Mouse (Mus musculus) heart, adult 18-20 months (tissue): ENCODE measurements around the gene Ttll1. TPM values are rescaled to one million over a fixed set of nuclear protein-coding genes. Genes with fewer than 3 reads are reported as not detected.

ENCODE experiments used
- DNase-seq, 2 experiments: peaks; one replicate each; pipeline ENCODE4 v3.0.0; 2021 to 2022; ENCODE audit warnings: mixed read lengths in 1 of 2
- microRNA-seq, 2 experiments: library from miRNA; unstranded; fragments of <30 nt; microRNA quantifications; one replicate each; pipeline ENCODE4 v1.2.0; 2022
- total RNA-seq, 2 experiments: library from RNA; stranded (reverse); gene quantifications; 2 replicates each; pipeline ENCODE4 v1.2.3; 2021

Gene Ttll1
- total RNA-seq, 2 experiments from 2014 or later = 60.1 TPM

- no peak for DNase-seq
Measured at GRCm38 (mm10) chr15:83455034-83455433, 55.7 kb downstream of the Ttll1 start.

DNA sequence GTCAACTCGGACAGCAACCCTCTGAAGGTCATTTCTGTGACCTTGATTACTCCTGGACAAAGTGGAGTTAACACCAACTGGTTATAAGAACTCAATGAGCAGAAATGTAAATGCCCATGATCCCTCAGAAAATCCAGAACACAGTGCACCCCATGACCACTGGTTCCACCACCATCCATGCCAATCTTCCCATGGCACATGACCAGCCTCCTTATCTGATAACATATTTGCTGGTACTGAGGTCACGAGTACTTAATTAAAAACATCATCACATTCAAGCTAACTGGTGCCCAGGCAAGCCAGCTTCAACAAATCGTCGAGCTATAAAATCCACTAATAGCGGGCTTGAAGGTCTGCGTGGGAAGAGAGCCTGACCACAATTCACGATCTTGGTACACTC lies 56.3 kb downstream of the Ttll1 start:
- DNase-seq = no peak

GRCm38 (mm10) chr15:83453879-83454278 lies 56.8 kb downstream of the Ttll1 start:
- DNase-seq = peak in 1 of 2 experiments; percentile 81

- no peak for DNase-seq
Measured at GRCm38 (mm10) chr15:83452219-83452760, 58.4 kb downstream of the Ttll1 start.

DNA sequence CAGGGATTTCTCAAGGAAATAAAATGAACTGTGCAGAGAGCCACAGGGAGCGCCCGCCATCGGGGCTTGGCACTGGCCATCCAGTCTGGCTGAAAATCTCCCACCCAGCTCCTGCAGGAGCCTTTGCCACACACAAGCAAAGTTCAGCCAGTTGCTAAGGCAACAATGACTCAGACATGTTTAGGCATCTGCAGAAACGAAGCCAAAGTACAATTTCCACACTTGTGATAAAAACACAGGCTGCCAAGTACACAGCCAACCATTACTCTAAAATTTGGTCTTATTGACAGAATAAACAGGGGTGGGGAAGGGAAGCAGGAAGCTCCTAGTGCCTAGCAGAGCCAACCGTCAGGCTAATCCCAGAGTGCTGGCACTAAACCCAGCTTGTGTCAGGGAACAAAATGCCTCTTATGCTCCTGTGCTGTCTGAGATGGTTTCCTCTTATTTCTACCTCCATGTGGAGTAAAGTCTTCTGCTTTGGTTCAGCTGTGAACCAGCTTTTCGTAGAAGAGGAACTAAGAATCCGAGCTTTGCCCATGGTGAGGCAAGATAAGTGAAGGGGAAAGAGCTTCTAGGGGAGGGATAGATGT lies 59.0 kb downstream of the Ttll1 start:
- peak; percentile 76 to 86 for DNase-seq

DNA sequence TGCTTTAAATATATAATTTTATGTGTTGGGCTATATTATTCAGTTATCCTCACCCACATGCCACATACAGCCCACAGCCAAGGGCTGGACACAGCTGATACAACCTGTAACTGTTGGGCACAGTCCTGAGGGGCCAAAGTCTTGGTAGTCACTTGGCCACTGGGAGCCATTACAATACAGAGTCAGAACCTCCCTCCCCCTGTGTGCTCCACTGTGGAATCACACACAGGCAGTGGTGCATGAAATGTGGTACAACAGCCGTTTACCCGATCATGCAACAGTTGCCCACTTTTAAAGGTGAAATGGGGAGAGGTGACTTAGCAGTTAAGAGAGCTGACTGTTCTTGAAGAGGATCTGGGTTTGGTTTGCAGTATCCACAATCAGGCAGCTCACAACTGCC lies 60.7 kb downstream of the Ttll1 start:
- no peak for DNase-seq

DNA sequence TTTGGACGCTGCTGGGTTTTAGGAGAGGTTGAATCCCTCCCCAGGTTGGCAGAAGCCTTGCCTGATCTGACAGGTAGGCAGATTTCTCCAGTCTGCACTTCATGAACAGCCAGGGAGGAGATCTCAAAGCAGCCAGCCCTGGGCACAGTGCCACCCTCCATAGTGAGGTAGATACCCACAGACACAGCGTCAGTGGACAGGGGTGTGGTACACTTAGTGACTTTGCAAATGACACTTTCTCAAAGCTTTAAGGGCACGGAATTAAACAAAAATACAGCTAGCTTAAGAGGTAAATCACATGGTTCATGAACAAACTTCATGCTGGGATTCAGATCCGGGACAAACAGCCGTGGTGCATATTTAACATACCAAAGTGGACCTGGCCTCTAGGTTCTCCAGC lies 62.0 kb downstream of the Ttll1 start:
- no peak for DNase-seq

DNA sequence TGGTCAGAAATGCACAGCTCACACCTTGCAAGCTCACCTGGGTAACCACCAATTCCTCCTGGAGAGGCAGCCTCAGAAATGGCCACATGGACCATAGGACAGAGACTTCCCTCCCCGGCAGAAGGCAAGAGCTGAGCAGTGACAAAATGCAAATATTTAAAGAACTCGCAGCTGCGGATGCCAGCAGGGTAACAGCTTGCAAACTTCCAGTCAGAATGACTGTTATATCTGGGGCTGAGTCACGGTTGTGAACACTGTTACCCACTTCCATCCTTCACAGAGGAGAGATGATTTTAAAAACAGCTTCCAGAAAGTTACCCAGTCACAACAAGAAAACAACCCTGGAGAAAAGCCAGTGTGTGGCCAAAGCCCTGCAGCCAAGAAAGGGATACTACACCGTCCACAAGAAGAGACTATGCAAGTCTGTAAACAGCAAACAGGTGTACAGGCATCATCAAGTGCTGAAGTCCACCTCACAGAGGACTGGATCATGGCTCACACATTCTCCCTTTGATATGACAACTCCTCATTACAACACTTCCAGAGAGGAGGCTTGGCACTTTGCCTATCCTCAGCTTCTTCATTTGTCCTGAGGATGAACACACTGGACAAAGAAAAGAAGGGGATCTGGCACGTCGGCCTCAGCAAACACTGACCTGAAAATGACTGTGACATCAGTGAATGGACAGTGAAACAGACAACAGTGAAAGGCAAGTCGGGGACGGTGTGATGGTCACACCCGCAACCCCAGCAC lies 62.7 kb downstream of the Ttll1 start:
- no peak for DNase-seq

DNA sequence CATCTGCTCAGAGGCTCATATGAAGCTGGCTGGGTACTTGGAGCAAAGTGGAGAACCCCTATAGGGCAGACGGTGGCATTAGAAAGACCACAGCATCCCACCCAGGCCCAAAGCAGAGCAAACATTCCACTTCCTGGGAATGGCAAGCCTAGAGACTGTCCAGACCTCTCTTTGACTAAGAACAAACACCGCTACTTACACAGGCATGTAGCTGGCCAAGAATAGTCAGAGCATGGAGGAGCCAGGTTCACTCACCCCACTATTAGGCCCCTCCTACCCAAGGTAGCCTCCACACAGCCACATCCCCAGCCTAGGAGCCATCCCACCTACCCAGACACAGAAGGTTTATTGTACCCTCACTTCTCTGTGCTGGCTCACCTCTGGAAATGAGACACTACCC lies 64.8 kb downstream of the Ttll1 start:
- DNase-seq = no peak

GRCm38 (mm10) chr15:83445383-83445782 lies 65.3 kb downstream of the Ttll1 start:
- DNase-seq = no peak

GRCm38 (mm10) chr15:83444425-83444824 lies 66.3 kb downstream of the Ttll1 start:
- DNase-seq = peak in 1 of 2 experiments; percentile 48

DNA sequence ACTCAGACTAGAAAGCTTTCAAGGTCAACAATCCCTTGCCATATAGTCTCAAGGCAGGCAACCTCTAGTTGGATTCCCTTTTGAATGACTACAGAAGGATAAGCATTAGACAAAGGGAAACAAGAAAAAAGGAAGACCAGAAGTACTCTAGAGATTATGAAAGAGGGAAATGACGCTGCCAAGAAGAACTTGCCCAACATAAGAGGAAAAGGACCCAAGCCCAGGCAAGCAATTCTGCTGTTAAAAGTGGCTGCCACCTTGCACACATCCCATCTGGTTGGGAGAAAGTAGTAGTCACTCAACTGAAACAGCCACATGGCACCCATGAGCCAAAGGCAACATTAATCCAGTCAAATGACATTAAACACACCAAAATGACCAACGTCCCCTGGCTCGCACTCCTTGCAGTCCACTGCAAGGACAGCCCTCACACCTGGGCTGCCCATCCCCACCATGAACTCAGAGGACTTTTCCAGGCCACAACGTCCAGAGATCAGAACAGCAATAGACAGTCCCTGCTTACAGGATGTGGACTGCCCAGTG lies 68.1 kb downstream of the Ttll1 start:
- no peak for DNase-seq

- DNase-seq = no peak
Measured at GRCm38 (mm10) chr15:83440726-83441125, 70.0 kb downstream of the Ttll1 start.

DNA sequence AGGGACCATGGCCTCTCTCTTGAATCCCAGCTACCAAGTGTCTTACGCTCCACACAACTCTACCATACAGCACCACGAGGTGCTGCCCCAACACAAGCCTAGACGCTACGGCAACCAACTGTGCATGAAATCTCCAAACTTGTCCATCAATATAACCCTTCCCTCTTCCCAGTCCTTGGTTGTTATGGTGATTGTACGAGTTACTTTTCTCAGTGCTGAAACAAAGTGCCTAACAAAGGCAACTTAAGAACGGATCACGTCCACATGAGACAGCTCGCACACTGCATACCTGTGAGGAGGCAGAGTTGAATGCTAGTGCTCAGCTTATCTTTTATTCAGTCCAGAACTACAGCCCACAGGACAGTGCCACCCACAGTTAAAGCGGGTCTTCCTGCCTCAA lies 74.2 kb downstream of the Ttll1 start:
- no peak for DNase-seq

- no peak for DNase-seq
Measured at GRCm38 (mm10) chr15:83435324-83436090, 75.2 kb downstream of the Ttll1 start.

GRCm38 (mm10) chr15:83434692-83435091 lies 76.0 kb downstream of the Ttll1 start:
- no peak for DNase-seq

Small RNA genes lying within 50 kb of the gene (microRNA-seq; reads per million reads assigned to microRNA genes)
- 0 reads per million in 2 experiments for gene Gm24575

Other genes with a start within 250 kb of the Ttll1 start
- gene Arfgap3, start 160.6 kb downstream of the Ttll1 start, total RNA-seq = 10 to 100 TPM in 1 of 2 experiments, 1 to 10 TPM in 1; 10.0 to 12.1 TPM
- 100 to 1,000 TPM; 232 to 280 TPM for gene Pacsin2, start 46.3 kb downstream of the Ttll1 start, total RNA-seq
- 1 to 10 TPM; 5.7 to 6.5 TPM for gene Bik, start 16.0 kb upstream of the Ttll1 start, total RNA-seq
- gene Tspo, start 52.7 kb upstream of the Ttll1 start, total RNA-seq = 10 to 100 TPM; 66.2 to 75.9 TPM
- gene Mcat, start 52.9 kb upstream of the Ttll1 start, total RNA-seq = 10 to 100 TPM; 45.0 to 47.3 TPM
- gene Ttll12, start 84.3 kb upstream of the Ttll1 start, total RNA-seq = 1 to 10 TPM; 6.0 TPM
- gene Scube1, start 214.1 kb upstream of the Ttll1 start, total RNA-seq = under 1 TPM; 0.62 to 0.72 TPM